Mouse (Mus musculus): ENCODE measurements around the gene Cks1b.

Gene Cks1b

GRCm38 (mm10) chr3:89390699-89391662, 27.2 kb downstream of the Cks1b start:
- Histone ChIP-seq H3K9me3 (ENCODE audit: low read length) (no peaks in the 10 kb centered on the region), H3K4me3 (replicated peaks; ENCODE audit: low read length) (peak overlapping the region; percentile 78), H3K4me1 (replicated peaks; ENCODE audit: low read depth, low read length) (peaks cover 84% of the 10 kb centered on the region), H3K27me3 (ENCODE audit: insufficient read depth, low read length) (peaks cover 46% of the 10 kb centered on the region), H3K36me3 (ENCODE audit: insufficient read depth, low read length) (no peaks in the 10 kb centered on the region)
- TF ChIP-seq NANOG (IDR thresholded peaks at IDR 0.05; ENCODE audit: borderline replicate concordance, low read length) (no peak), POU5F1 (IDR thresholded peaks at IDR 0.05; ENCODE audit: borderline replicate concordance, low read length) (no peak), CTCF (conservative IDR thresholded peaks at IDR 0.05; ENCODE audit: low read length) (no peak)

- TF ChIP-seq CTCF (conservative IDR thresholded peaks at IDR 0.05; ENCODE audit: low read length) (no peak), POU5F1 (IDR thresholded peaks at IDR 0.05; ENCODE audit: borderline replicate concordance, low read length) (no peak), NANOG (IDR thresholded peaks at IDR 0.05; ENCODE audit: borderline replicate concordance, low read length) (no peak)
- Histone ChIP-seq H3K36me3 (ENCODE audit: insufficient read depth, low read length) (no peaks in the 10 kb centered on the region), H3K4me1 (replicated peaks; ENCODE audit: low read depth, low read length) (peaks cover 84% of the 10 kb centered on the region), H3K27me3 (ENCODE audit: insufficient read depth, low read length) (peaks cover 46% of the 10 kb centered on the region), H3K4me3 (replicated peaks; ENCODE audit: low read length) (no peak overlapping the region; the same call in 1 of the 2 replicates), H3K9me3 (ENCODE audit: low read length) (no peaks in the 10 kb centered on the region)
Observed at GRCm38 (mm10) chr3:89390111-89390515, 28.1 kb downstream of the Cks1b start.

GRCm38 (mm10) chr3:89388901-89389740, 29.1 kb downstream of the Cks1b start:
- no peaks in the 10 kb centered on the region for H3K9me3 ChIP-seq (ENCODE audit: low read length)
- TF ChIP-seq POU5F1 (IDR thresholded peaks at IDR 0.05; ENCODE audit: borderline replicate concordance, low read length) (no peak), CTCF (conservative IDR thresholded peaks at IDR 0.05; ENCODE audit: low read length) (no peak), NANOG (IDR thresholded peaks at IDR 0.05; ENCODE audit: borderline replicate concordance, low read length) (no peak)
- H3K36me3 ChIP-seq (ENCODE audit: insufficient read depth, low read length) = no peaks in the 10 kb centered on the region
- H3K4me1 ChIP-seq (replicated peaks; ENCODE audit: low read depth, low read length) = peaks cover 85% of the 10 kb centered on the region
- H3K4me3 ChIP-seq (replicated peaks; ENCODE audit: low read length) = no peak overlapping the region
- peaks cover 44% of the 10 kb centered on the region for H3K27me3 ChIP-seq (ENCODE audit: insufficient read depth, low read length)

- H3K36me3 ChIP-seq (ENCODE audit: insufficient read depth, low read length) = no peaks in the 10 kb centered on the region
- no peak for TF ChIP-seq NANOG (IDR thresholded peaks at IDR 0.05; ENCODE audit: borderline replicate concordance, low read length)
- TF ChIP-seq CTCF (conservative IDR thresholded peaks at IDR 0.05; ENCODE audit: low read length) = no peak
- no peak for TF ChIP-seq POU5F1 (IDR thresholded peaks at IDR 0.05; ENCODE audit: borderline replicate concordance, low read length)
- H3K4me1 ChIP-seq (replicated peaks; ENCODE audit: low read depth, low read length) = peaks cover 89% of the 10 kb centered on the region
- no peaks in the 10 kb centered on the region for H3K9me3 ChIP-seq (ENCODE audit: low read length)
- peaks cover 44% of the 10 kb centered on the region for H3K27me3 ChIP-seq (ENCODE audit: insufficient read depth, low read length)
- peak overlapping the region; percentile 46 for H3K4me3 ChIP-seq (replicated peaks; ENCODE audit: low read length)
Observed at GRCm38 (mm10) chr3:89388134-89388881, 29.9 kb downstream of the Cks1b start.

- Histone ChIP-seq H3K9me3 (ENCODE audit: low read length) (no peaks in the 10 kb centered on the region), H3K4me1 (replicated peaks; ENCODE audit: low read depth, low read length) (peaks cover 92% of the 10 kb centered on the region), H3K27me3 (ENCODE audit: insufficient read depth, low read length) (peaks cover 40% of the 10 kb centered on the region), H3K36me3 (ENCODE audit: insufficient read depth, low read length) (no peaks in the 10 kb centered on the region), H3K4me3 (replicated peaks; ENCODE audit: low read length) (peak overlapping the region; percentile 46)
- TF ChIP-seq POU5F1 (IDR thresholded peaks at IDR 0.05; ENCODE audit: borderline replicate concordance, low read length) (no peak), CTCF (conservative IDR thresholded peaks at IDR 0.05; ENCODE audit: low read length) (no peak), NANOG (IDR thresholded peaks at IDR 0.05; ENCODE audit: borderline replicate concordance, low read length) (no peak)
Observed at GRCm38 (mm10) chr3:89387632-89388031, 30.6 kb downstream of the Cks1b start.

- H3K4me1 ChIP-seq (replicated peaks; ENCODE audit: low read depth, low read length) = peaks cover 99% of the 10 kb centered on the region
- TF ChIP-seq CTCF (conservative IDR thresholded peaks at IDR 0.05; ENCODE audit: low read length) (no peak), NANOG (IDR thresholded peaks at IDR 0.05; ENCODE audit: borderline replicate concordance, low read length) (no peak), POU5F1 (IDR thresholded peaks at IDR 0.05; ENCODE audit: borderline replicate concordance, low read length) (no peak)
- no peaks in the 10 kb centered on the region for H3K36me3 ChIP-seq (ENCODE audit: insufficient read depth, low read length)
- no peaks in the 10 kb centered on the region for H3K9me3 ChIP-seq (ENCODE audit: low read length)
- H3K4me3 ChIP-seq (replicated peaks; ENCODE audit: low read length) = peak overlapping the region; percentile 46
- peaks cover 32% of the 10 kb centered on the region for H3K27me3 ChIP-seq (ENCODE audit: insufficient read depth, low read length)
Observed at GRCm38 (mm10) chr3:89386438-89387420, 31.5 kb downstream of the Cks1b start.

- Histone ChIP-seq H3K36me3 (ENCODE audit: insufficient read depth, low read length) (peaks cover 1% of the 10 kb centered on the region; the same call in 1 of the 2 replicates), H3K4me1 (replicated peaks; ENCODE audit: low read depth, low read length) (peaks cover 99% of the 10 kb centered on the region), H3K27me3 (ENCODE audit: insufficient read depth, low read length) (peaks cover 31% of the 10 kb centered on the region), H3K4me3 (replicated peaks; ENCODE audit: low read length) (peak overlapping the region; percentile 43), H3K9me3 (ENCODE audit: low read length) (no peaks in the 10 kb centered on the region)
- TF ChIP-seq NANOG (IDR thresholded peaks at IDR 0.05; ENCODE audit: borderline replicate concordance, low read length) (no peak), CTCF (conservative IDR thresholded peaks at IDR 0.05; ENCODE audit: low read length) (no peak), POU5F1 (IDR thresholded peaks at IDR 0.05; ENCODE audit: borderline replicate concordance, low read length) (no peak)
Observed at GRCm38 (mm10) chr3:89385451-89385850, 32.7 kb downstream of the Cks1b start.
